Mouse (Mus musculus): ENCODE data around the gene Espnl.

Gene Espnl

DNA sequence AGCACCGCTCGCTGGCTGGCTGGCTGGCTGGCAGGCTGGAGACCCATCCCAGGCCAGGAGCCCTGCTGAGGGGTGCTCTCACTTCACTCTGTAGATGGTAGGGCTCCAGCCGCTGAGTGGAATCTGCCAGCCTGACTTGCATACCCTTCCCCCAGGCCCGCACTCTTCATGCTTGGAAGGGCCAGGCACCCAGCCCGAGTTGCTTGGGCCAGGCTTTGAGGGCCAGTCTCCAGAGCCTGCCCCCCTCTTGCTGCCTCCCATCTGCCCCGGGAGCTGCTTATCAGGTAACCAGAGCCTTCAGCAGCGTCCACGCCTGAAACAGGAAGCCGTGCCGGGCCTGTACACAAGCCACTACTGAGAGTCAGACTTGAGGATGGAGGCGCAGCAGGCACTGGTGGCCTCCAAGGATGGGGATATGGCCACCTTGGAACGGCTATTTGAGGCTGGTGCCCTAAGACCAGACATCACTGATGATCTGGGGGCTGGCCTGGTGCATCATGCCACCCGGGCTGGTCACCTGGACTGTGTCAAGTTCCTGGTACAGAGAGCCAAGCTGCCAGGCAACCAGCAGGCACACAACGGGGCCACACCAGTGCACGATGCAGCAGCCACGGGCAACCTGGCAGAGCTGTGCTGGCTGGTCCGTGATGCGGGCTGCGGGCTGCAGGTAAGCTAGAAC, at the start of gene Espnl:
TSS of gene Espnl (plus strand) at position 316 of the 679 bp plus-strand sequence.
- no peak for DNase-seq (ENCODE audit: low read depth, low spot score)

GRCm38 (mm10) chr1:91272260-91272659, 49.6 kb upstream of the Espnl start:
- no peak for DNase-seq (ENCODE audit: low read depth, low spot score)

DNA sequence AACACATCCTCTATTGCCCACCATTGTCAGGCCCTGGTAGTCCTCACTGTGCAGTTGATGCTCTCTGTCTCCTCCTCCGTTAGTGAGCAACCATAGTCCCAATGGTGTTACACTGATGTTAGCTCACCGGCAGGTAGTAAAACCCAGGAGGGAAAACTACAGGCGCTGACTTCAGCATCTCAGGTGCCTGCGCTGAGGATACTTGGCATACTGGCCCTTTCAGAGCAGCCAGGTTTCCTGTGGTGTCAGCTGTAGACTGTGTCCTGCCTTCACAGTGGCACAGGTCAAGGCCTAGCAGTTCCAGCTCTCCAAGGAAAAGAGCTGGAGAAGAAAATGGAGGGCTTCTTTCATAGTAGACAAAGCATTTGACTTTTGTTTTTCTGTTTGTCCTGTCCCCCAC, 45.3 kb upstream of the Espnl start:
- no peak for DNase-seq (ENCODE audit: low read depth, low spot score)

GRCm38 (mm10) chr1:91277480-91277879, 44.4 kb upstream of the Espnl start:
- DNase-seq (ENCODE audit: low read depth, low spot score): no peak

DNA sequence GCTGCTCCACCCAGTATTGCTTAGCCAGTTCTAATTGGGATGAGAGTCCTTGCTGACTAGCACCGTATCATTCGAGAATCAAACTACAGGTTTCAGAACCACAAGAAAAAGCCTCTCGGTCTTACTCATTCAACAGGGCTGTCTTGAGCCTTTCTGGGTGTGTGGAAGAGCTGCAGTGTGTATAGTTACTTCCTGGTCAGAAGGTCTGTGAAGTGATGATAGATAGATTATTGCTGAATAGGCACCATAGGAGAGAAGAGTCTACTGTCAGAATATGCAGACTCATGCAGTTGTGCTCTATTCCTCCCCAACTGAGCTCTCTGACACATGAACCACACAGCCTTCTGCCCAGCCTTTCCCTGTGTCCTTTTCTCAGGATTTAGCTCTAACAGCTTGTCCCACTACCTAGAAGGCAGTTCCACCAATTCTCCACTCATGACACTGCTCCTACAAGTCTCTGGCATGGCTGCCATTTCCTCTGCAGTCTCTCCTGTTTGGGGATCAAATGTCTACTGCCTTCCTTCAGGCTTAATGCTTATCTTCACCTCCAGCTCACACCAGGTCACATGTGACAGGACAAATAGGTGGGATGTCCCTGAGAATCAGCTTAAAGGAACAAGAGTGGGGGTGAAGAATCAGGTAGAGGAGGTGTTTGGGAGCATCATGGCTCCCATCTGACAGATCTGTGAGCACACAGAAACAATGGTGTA, 43.3 kb upstream of the Espnl start:
- no peak for DNase-seq (ENCODE audit: low read depth, low spot score)

- no peak for DNase-seq (ENCODE audit: low read depth, low spot score)
Measured at GRCm38 (mm10) chr1:91279126-91279525, 42.7 kb upstream of the Espnl start.

DNA sequence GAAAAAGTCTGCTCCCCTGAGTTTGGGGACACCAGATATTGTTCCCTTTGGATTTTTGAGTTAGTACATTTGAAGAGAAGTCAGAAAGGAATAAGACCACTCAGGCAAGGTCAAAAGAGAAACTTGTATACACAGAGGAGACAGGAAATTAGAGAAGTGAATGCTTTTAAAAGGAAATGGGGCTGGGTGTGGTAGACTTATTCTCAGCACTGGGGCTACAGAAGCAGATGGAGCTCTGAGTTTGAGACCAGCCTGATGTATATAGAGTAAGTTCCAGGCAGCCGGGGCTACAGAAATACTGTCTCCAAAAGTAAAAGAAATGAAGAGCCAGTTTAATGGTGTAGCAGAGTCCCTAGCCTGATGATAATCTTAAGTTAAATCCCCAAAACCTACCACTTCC, 39.3 kb upstream of the Espnl start:
- DNase-seq (ENCODE audit: low read depth, low spot score): no peak

GRCm38 (mm10) chr1:91289375-91289774, 32.5 kb upstream of the Espnl start:
- no peak for DNase-seq (ENCODE audit: low read depth, low spot score)

DNA sequence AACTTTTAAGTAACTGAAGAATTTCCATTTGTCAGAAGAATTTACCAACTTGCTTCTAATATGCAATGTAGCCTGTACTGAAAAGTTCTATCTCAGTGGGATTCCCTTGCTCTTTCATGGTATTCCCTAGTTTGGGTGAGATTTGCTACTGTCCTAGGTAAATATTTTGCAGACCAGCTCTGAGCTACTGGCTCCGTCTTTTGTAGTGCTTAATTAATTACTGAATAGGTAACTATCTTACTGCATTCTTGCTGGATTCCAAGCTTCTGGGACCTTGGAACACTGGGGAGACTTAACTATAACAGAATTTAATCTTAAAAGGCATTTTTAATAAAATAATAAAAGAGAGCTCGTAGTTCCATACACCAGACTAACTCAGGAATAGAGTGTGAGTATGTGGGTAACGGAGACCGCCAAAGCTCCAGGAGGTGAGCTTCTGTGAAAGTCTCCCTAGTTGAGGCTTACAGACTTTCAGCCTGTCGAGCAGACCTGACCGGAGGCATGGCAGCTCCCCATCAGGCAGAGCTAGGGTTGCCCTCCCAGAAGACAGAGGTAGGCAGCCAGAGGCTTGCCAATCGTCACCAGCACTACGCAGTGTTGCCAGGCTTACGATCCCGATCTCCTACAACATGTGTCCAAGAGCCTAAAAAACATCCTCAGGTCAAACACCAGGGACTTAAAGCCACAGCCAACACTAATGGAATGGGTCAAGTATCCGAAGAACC, 29.6 kb upstream of the Espnl start:
- no peak for DNase-seq (ENCODE audit: low read depth, low spot score)

DNA sequence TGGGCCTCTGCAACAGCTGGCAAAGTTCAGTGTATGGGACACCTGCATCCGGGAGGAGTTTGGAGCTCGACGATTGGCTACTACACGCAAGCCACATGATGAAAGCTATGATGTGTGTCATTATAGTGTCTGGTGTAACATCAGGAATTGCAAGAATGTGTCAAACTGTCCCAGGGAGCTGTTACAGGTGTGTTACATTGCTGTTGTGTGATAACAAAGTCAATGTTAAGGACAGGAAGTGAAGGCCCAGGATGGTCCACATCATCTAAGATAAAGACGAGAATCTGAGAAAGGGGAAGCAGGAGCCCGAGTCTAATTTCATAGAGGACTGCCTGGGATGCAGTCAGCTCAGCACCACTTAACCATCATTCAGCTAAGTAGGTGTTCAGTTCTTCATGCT, 26.3 kb upstream of the Espnl start:
- no peak for DNase-seq (ENCODE audit: low read depth, low spot score)

GRCm38 (mm10) chr1:91297799-91298744, 23.8 kb upstream of the Espnl start, which contains the start of gene Scly:
Gene Scly, plus strand, starts transcription at chr1:91298338.
- peak; percentile 81 for DNase-seq (ENCODE audit: low read depth, low spot score)

DNA sequence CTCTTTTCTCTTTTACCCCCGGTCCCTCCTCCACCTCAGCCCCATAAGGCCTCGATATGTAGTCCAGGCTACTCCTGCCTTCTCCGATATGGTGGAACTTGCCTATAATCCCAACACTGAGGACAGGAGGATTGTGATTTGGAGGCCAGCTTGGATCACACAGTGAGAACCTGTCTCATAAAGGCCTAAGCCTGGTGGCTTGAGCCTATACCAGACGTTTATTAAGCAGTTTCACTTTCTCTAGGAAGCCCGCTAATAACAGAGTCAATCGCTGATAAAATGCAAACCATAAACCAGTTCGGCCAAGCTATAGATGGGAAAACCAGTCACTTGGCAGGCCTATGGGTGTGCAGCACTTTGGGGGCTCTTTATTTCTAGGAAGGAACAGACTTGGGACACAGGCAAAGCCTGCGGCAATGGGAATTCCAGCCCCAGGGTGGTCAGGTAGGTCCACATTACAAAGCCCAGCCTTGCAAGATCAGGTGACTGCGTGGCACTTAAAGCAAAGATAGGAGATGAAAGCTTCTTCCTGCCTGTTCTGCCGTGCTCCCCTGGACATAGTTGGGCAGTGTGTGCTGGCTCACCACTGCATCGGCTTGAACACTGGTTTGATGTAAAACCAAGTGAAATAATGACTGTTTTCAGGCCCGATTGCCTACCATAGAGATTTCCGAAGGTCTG, 22.7 kb upstream of the Espnl start:
- no peak for DNase-seq (ENCODE audit: low read depth, low spot score)

DNA sequence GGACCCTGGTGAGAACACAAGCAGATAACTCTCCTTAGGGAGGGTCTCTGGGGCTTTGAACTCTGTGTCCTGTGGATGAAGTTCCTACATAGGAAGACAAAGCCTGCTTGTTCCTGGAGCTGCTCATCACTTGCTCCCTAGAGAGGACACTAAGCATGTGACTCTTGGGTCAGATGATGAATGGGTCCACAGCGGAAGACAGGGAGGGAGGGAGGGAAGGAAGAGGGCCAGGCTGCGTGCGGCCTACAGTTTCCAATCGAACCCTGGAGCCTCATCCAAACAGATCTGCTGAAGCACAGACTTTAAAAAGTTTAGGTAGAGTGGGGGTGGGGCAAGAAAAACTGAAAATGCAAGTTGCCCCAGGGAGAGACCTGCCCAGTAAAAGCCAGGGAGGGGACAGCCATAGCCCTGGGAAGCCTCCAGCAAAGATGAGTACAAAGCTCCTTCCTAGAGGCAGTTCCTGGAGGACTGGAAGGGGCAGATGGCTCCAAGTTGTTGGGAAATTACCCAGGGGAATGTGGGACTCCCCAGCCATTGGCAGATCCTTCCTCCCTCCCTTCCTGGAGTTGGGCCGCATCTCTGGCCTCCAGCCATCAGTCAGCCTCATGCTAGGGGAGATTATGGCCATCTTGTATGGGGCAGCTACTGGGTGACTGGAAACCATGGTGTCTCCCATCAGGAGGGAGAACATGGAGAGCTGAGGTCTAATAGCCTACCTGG, 22.0 kb upstream of the Espnl start:
- no peak for DNase-seq (ENCODE audit: low read depth, low spot score)

DNA sequence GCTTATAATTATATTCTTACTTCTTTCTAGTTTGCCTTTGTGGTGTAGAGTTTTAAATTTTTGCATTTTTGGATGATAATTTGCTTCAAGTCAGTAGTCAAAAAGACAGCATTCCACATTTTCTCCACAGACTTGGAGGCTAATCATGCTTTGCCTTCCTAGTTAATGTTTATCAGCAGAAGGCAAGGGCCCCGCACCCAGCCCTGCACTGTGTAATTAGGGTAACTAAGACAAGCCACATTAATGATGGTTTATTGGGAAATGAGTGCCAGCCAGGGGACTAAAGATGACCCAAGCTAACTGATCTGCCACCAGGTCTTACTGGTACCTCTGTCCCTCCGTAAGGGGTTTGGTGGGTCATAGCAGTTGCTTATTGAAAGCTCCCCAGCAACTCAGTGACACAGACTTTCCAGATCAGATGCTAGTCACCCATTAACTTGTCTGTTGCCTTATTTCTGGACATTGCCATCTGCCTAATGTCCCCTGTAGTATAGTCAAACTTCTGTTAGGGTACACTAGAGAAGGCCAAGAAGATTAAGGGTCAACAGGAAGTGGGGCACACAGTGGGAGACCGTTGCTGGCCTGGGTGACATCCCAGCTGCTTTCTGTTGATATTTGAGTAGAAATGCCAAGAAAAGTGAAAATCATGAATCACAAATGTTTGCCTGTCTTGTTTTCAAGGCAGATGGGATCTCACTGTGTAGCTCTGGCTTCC, 20.5 kb upstream of the Espnl start:
- no peak for DNase-seq (ENCODE audit: low read depth, low spot score)

DNA sequence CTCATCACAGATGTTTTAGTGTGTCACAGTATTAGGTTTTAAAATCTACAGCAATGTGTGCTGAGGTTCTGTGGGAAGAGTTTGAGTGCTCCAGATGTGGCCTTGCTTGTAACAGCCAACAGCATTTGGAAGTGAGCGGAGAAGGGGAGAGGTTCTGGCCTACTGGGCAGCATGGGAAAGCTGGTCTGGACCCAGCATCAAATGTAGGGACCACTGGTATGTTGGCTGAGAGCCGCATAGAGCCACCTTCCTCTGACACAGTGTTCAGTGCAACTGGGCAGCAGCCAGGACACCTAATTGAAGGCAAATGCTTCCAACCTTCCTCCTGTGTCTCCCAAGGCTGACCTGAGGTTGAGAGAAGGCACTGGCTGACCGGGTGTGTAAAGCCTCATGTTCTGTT, 19.9 kb upstream of the Espnl start:
- DNase-seq (ENCODE audit: low read depth, low spot score): no peak

GRCm38 (mm10) chr1:91304621-91305020, 17.3 kb upstream of the Espnl start:
- no peak for DNase-seq (ENCODE audit: low read depth, low spot score)

DNA sequence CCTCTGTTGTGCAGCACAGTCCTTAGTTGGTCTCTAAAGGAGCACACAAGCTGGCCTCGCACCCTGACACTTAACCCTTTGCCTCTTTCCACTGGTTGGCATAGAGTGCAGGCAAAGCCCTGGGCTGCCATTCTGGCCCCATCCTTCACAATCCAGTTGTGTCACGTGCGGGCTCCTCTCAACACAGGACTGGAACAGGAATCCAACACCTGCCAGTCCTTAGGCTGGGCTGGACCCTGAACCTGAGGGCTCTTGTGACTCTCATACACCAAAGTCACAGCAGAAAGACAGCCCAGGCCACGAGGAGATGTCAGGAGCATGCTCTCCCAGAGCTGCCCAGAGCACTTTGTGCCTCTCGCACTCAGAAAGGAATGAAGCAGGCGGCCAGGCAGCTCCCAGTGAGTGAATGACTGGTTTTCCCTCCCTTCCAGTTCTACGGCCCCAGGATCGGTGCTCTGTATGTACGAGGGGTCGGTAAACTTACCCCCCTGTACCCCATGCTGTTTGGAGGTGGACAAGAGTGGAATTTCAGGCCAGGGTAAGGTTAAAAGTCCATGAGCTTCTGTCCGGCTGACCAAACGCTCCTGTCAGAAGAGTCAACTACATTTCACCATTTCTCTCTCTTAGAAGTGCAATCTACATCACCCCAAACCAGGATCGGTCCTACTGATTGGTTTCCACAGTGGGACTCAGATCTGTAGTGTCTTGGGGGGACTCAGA, 12.3 kb upstream of the Espnl start:
- no peak for DNase-seq (ENCODE audit: low read depth, low spot score)

DNA sequence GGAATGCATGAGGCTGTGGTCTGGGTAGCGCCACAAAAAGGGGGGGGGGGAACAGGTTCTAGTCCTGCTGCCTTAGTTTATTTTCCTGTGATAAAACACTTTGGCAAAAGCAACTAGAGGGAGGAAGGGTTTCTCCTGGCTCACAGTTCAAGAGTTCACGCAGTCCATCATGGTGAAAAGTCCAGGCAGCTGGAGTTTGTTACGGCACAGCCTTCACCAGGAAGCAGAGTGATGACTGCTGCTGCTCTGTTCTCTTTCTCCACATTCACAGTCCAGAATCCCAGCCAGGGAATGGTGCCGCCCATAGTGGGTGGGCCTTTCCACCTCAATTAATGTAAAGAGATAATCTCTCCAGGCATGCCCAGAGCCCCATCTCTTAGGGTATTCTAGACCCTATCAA, 9.6 kb upstream of the Espnl start:
- DNase-seq (ENCODE audit: low read depth, low spot score): no peak

DNA sequence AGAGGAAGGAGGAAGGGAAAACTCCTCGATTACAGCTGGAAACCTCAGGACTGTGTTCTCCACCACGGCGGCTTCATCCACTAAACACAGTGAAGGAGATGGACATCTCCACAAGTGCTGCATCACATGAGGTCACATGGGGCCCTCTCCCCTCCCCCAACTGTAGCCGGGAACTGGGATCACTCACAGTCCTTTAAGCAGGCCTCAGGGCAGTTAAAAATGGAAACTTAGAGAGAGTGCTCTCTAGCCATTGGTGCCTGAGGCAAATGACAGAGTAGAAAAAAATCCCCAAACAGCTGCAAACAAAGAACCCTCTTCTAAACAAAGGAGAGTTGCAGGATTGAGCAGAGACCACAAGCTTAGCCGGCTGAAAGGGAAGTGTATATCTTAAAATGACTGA, 8.6 kb upstream of the Espnl start:
- no peak for DNase-seq (ENCODE audit: low read depth, low spot score)
